In the genomic region with DNA sequence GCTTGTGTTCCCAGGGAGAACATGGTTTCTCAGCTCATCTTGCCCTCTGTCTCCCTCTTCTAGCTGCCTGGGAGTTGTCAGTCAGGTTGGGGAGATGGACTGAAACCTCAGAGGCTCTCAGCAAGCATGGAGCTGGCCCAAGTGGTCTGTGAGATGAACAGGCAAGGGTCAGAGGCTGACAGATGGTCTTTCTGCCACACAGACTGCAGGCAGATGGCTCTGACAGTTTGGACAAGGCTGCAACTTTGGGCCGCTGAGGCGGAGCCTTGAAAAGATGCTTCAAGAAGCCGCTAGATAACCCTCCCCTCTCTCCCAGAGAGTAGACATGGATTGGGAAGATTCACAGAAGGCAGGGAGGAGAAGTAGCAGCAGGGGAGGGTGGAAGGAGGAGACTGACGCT, we compare ENCODE assay signal across 17 mouse cellular contexts.
DNase-seq lines count a peak whose midpoint lies in the region; ATAC-seq lines count a peak whose summit lies in the region.
"Had no signal": no experiment of that assay in that cellular context is flagged by ENCODE, and none has a peak within 500 bp of the region (broad histone marks: within the 10 kb centered on the region; RNA-seq: fewer than 3 reads in every experiment).

No protein-coding gene starts in this region.

- WGBS in neural tube, embryonic 11.5 days = 53% methylated on average over 4 of the region's 4 CpGs

- H3K27me3 ChIP-seq in neural tube, embryonic 11.5 days (ENCODE audit: control insufficient read depth, insufficient read depth, low read length) = no peaks in the 10 kb centered on the region
- H3K27me3 ChIP-seq: forebrain, embryonic 15.5 days; liver, embryonic 13.5 days had no signal

- H3K36me3 ChIP-seq in neural tube, embryonic 11.5 days (ENCODE audit: control insufficient read depth, insufficient read depth, low read length) = no peaks in the 10 kb centered on the region
- H3K36me3 ChIP-seq: forebrain, embryonic 15.5 days; liver, embryonic 13.5 days had no signal

- no peak overlapping the region for H3K27ac ChIP-seq in neural tube, embryonic 11.5 days (ENCODE audit: low read depth, low read length)
- H3K27ac ChIP-seq: forebrain, embryonic 15.5 days; heart, adult 2 months; liver, embryonic 13.5 days; stomach, postnatal 0 days had no signal

- no peak overlapping the region for H3K4me3 ChIP-seq in neural tube, embryonic 11.5 days (ENCODE audit: low read depth, low read length)
- H3K4me3 ChIP-seq: forebrain, embryonic 15.5 days; heart, adult 2 months; liver, embryonic 13.5 days had no signal

- no peaks in the 10 kb centered on the region for H3K9me3 ChIP-seq in neural tube, embryonic 11.5 days (ENCODE audit: control insufficient read depth, low read length)
- H3K9me3 ChIP-seq: forebrain, embryonic 15.5 days; liver, embryonic 13.5 days had no signal

- H3K9ac ChIP-seq in neural tube, embryonic 11.5 days (ENCODE audit: low read length) = no peak overlapping the region
- H3K9ac ChIP-seq: forebrain, embryonic 15.5 days; liver, embryonic 13.5 days had no signal

- ATAC-seq in neural tube, embryonic 11.5 days (ENCODE audit: insufficient read depth, low FRiP score, low TSS enrichment) = no peak
- ATAC-seq: forebrain, embryonic 15.5 days; lung, postnatal 0 days had no signal

- no peaks in the 10 kb centered on the region; the same call in 1 of the 2 replicates for H3K4me1 ChIP-seq in neural tube, embryonic 11.5 days (ENCODE audit: control insufficient read depth, insufficient read depth, low read length)
- H3K4me1 ChIP-seq: liver, embryonic 13.5 days had no signal

- intact Hi-C loops in heart, postnatal 14 days (cut with DNase I) = no loop called here

- DNase-seq in heart, adult 11 months = peak; percentile 89
- DNase-seq in heart, postnatal 14 days = no peak
- DNase-seq in neural tube, embryonic 11.5 days (ENCODE audit: low spot score) = peak; percentile 13
- DNase-seq in neural tube, embryonic 10.5 days (ENCODE audit: extremely low spot score, low spot score) = no peak
- peak; percentile 72 for DNase-seq in cerebellum, adult 9-10 months
- peak; percentile 49 for DNase-seq in retina, postnatal 1 day
- no peak for DNase-seq in gastrocnemius, adult 18-20 months (ENCODE audit: low spot score)
- no peak for DNase-seq in thymus, postnatal 36 days
- DNase-seq: heart, adult 2 months; kidney, adult 2 months; kidney, postnatal 25 days; liver, embryonic 13.5 days; thymus, postnatal 14 days had no signal

- no peak overlapping the region for H3K4me2 ChIP-seq in neural tube, embryonic 11.5 days (ENCODE audit: low read depth)
- H3K4me2 ChIP-seq: forebrain, embryonic 15.5 days; liver, embryonic 13.5 days; midbrain, embryonic 11.5 days had no signal

Comparison
In these comparisons a context has a peak if more than half of its experiments do, and no peak if none do; other contexts are left out.
1. DNase-seq: peak in heart, adult 11 months (single experiment), neural tube, embryonic 11.5 days (single experiment), cerebellum, adult 9-10 months (single experiment) and retina, postnatal 1 day (single experiment); none in heart, postnatal 14 days (0 of 2), neural tube, embryonic 10.5 days (single experiment), gastrocnemius, adult 18-20 months (single experiment) and thymus, postnatal 36 days (0 of 2).